Mouse (Mus musculus): ENCODE data around the gene Dmrta2. TPM values are rescaled to one million over a fixed set of nuclear protein-coding genes. Genes with fewer than 3 reads are reported as not detected.

The Dmrta2 gene
- polyA plus RNA-seq, 1 experiment from 2014 or later = 0.26 TPM

DNA sequence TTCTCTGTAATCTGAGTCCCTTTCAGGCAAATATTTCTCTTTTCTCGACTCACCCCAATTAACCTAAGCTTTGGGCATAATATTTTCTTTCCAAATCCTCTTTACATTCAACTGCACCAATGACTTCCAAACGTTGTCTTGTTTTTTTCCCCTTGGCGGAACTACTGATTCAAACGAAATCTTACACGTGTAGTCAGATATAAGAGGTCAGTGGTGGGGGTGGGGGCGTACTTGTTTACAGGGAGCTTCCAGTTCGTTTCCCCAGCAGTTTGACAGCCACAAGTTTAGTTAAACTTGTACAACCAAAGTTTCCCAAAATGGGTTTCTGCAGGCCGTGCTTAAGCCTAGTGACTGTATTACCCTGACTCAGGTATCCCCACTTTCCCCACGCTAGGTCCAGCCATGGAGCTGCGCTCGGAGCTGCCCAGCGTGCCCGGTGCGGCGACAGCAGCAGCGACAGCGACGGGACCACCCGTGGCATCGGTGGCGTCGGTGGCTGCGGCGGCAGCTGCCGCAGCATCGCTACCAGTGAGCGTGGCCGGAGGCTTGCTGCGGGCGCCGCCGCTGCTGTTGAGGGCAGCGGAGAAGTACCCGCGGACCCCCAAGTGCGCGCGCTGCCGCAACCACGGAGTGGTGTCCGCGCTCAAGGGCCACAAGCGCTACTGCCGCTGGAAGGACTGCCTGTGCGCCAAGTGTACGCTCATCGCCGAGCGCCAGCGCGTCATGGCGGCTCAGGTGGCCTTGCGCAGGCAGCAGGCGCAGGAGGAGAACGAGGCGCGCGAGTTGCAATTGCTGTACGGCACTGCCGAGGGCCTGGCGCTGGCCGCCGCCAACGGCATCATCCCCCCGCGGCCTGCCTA is 1.8 kb downstream of the Dmrta2 start:
- ATAC-seq (ENCODE audit: insufficient number of reproducible peaks, insufficient read depth, low FRiP score, low TSS enrichment, low read depth) = no peak
- Histone ChIP-seq H3K9ac (replicated peaks) (peak overlapping the region; percentile 31; the same call in 1 of the 2 replicates), H3K27ac (no peak overlapping the region), H3K4me2 (peak overlapping the region; percentile 54), H3K36me3 (no peaks in the 10 kb centered on the region), H3K9me3 (peaks cover 4% of the 10 kb centered on the region; the same call in 1 of the 2 replicates), H3K4me1 (replicated peaks) (peaks cover 51% of the 10 kb centered on the region), H3K4me3 (replicated peaks) (peak overlapping the region; percentile 37), H3K27me3 (peaks cover 97% of the 10 kb centered on the region)
- under 1% methylated on average over 66 of the region's 66 CpGs for WGBS

DNA sequence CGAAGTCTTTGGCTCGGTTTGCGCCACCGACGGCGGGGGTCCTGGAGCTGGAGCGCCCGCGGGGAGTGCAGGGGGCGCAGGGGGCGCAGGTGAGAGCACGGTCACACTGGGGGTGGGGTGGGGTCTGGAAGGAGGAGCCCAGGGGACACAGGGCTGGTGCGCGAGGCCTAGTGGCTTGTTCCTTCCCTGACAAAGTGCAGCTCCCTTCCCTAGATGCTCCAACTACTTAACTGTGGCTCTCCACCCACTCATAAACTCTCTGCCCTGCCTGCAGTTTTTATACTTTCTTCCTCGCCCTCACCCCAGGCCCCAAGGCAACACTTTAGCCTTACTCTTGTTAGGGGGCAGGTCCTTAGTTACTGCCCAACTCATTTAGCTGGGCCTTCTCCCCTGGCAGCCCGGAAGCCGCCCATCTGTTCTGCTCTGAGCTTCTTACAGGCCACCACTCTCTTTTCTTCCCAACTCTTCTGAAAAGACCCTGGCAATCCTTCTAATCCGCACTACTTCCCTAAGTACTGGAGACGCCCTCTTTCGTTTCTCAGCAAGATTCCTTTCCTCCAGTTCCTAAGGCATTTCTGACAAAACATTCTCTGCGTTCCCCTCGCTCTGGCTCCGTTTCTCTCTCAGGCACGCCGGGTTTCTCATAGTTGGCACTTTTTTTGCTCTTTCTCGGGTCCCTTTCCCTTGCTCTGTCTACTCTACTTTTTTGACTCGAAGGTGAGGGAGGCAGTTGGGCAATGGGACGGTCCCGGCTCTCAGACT is 2.6 kb downstream of the Dmrta2 start:
- H3K4me3 ChIP-seq (replicated peaks) = peak overlapping the region; percentile 37
- H3K36me3 ChIP-seq = no peaks in the 10 kb centered on the region
- H3K9me3 ChIP-seq = peaks cover 3% of the 10 kb centered on the region; the same call in 1 of the 2 replicates
- no peak overlapping the region for H3K27ac ChIP-seq
- H3K27me3 ChIP-seq = peaks cover 97% of the 10 kb centered on the region
- 2% methylated on average over 29 of the region's 29 CpGs for WGBS
- peak overlapping the region; percentile 31; the same call in 1 of the 2 replicates for H3K9ac ChIP-seq (replicated peaks)
- no peak for ATAC-seq (ENCODE audit: insufficient number of reproducible peaks, insufficient read depth, low FRiP score, low TSS enrichment, low read depth)
- peak overlapping the region; percentile 54 for H3K4me2 ChIP-seq
- peaks cover 46% of the 10 kb centered on the region for H3K4me1 ChIP-seq (replicated peaks)

DNA sequence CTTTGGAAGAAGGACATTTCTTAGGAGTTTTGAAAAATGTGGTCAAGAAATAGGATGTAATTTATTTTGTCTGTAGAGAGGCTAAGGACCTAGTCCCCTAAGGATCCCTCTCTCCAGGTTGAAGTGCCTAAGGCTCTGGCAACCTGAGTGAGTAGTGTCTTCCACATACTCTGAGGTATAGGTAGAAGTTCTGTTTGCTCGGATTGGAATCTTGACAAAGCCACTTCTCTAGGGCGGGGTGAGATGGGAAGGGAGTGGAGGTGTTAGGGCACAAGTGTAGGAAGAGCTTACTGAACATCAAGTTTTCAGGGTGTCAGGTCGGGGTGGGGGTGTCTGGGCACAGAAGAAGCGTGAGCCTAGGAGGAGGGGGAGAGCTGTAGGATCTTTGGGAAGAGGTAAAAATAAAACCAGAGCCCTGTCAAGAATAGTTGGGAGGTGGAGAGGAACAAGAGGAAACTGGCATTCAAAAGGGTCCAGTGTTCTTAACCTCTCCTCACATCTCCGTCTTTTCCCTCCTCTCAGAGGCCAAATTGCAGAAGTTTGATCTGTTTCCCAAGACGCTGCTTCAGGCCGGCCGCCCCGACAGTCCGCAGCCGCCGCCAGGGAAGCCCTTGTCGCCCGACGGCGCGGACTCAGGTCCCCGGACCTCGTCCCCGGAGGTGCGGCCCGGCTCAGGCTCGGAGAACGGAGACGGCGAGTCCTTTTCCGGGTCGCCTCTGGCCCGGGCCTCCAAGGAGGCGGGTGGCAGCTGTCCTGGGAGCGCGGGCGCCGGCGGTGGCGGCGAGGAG is 3.4 kb downstream of the Dmrta2 start:
- Histone ChIP-seq H3K4me3 (replicated peaks) (peak overlapping the region; percentile 37), H3K4me1 (replicated peaks) (peaks cover 46% of the 10 kb centered on the region), H3K4me2 (peak overlapping the region; percentile 56), H3K9me3 (no peaks in the 10 kb centered on the region), H3K36me3 (no peaks in the 10 kb centered on the region), H3K27ac (no peak overlapping the region), H3K9ac (replicated peaks) (peak overlapping the region; percentile 42; the same call in 1 of the 2 replicates), H3K27me3 (peaks cover 97% of the 10 kb centered on the region)
- WGBS = 3% methylated on average over 36 of the region's 37 CpGs
- ATAC-seq (ENCODE audit: insufficient number of reproducible peaks, insufficient read depth, low FRiP score, low TSS enrichment, low read depth) = no peak

DNA sequence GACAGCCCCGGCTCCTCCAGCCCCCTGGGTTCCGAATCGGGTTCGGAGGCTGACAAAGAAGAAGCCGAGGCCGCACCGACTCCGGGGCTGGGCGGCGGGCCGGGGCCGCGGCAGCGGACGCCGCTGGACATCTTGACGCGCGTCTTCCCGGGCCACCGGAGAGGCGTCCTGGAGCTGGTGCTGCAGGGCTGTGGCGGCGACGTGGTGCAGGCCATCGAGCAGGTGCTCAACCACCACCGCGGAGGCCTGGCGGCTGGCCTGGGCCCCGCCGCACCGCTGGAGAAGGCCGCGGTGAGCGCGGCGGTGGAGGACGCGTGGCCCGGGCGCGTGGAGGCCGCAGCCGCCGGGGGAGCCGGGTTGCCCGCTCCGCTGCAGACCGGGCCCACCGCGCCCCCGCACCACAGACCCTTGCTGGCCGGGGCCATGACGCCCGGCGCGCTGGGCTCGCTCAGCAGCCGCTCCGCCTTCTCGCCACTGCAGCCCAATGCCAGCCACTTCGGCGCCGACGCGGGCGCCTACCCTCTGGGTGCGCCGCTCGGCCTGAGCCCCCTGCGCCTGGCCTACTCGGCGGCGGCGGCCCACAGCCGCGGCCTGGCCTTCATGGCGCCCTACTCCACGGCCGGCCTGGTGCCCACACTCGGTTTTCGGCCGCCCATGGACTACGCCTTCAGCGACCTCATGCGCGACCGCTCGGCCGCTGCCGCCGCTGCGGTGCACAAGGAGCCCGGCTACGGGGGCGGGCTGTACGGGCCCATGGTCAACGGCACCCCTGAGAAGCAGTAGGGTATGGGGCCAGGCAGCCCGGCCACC is 4.2 kb downstream of the Dmrta2 start:
- Histone ChIP-seq H3K27ac (no peak overlapping the region), H3K36me3 (no peaks in the 10 kb centered on the region), H3K4me1 (replicated peaks) (peaks cover 52% of the 10 kb centered on the region)

DNA sequence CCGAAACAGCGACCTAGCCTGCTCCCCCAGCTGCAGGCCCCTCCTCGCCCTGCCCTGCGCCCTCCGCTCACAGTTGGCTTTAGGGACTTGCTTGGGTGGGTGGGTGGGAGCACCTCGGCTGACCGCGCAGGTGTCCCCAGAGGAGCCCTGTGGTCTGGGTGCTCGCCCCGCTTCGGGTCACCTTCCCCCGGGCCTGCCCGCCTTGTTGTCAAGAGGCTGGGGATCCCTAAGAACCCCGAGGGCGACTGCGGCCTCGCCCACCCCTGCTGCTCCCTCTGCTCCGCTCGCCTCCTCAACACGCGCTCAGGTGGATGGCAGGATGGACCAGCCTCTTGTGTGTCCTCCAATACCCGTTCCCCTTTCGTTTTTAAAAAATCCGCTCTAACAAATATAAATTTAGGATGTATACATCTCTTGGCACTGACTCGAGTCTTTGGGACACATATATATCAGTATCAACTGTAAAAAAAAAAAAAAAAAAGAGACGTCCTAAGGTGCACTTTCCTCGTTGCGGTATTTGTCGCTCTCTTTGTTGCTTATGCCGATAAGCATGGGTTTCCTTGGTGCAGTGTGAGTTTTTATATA is 4.9 kb downstream of the Dmrta2 start:
- Histone ChIP-seq H3K4me1 (replicated peaks) (peaks cover 46% of the 10 kb centered on the region), H3K27me3 (peaks cover 97% of the 10 kb centered on the region), H3K27ac (no peak overlapping the region), H3K36me3 (no peaks in the 10 kb centered on the region), H3K9ac (replicated peaks) (peak overlapping the region; percentile 42; the same call in 1 of the 2 replicates), H3K4me2 (peak overlapping the region; percentile 56), H3K4me3 (replicated peaks) (peak overlapping the region; percentile 37), H3K9me3 (no peaks in the 10 kb centered on the region)
- no peak for ATAC-seq (ENCODE audit: insufficient number of reproducible peaks, insufficient read depth, low FRiP score, low TSS enrichment, low read depth)
- WGBS = 5% methylated on average over 30 of the region's 30 CpGs

More for the DNA sequence above, 4.2 kb downstream of the Dmrta2 start:
- H3K9ac ChIP-seq (replicated peaks) = peak overlapping the region; percentile 42; the same call in 1 of the 2 replicates
- no peaks in the 10 kb centered on the region for H3K9me3 ChIP-seq
- H3K27me3 ChIP-seq = peaks cover 97% of the 10 kb centered on the region
- peak overlapping the region; percentile 56 for H3K4me2 ChIP-seq
- no peak for ATAC-seq (ENCODE audit: insufficient number of reproducible peaks, insufficient read depth, low FRiP score, low TSS enrichment, low read depth)
- 1% methylated on average over 84 of the region's 99 CpGs for WGBS
- peak overlapping the region; percentile 37 for H3K4me3 ChIP-seq (replicated peaks)

DNA sequence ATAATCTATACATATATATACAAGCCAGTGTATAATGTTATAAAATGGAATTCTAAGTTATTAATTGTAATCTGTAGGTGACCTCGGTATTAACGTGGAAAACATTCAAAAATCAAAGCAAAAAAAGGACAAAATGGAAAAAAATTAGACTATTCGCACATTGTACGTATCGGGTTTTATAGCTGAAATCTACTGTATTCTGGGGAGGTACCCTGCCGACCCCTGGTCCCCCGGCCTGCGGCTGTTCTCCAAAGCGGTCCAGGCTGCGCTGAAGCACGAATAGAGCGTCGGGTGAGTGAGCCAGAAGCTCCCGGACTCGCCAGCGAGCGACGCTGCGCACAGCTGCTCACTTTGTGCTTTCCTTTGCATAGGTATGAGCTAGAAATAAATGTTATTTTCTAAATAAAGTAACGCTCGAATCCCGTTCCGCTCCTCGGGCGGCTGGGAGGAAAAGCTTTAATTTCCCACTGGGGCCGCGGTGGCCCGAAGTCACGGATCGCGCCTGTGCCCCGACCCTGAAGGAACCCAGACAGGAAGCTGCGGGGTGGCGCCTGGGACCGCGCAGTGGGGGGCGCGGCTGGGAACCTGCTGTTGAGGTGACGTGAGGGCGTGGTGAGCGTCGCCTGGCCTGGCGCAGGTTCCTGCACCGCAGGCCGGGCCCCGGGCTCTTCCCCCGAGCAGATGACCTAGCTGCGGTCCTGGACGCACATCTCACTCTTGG is 5.6 kb downstream of the Dmrta2 start:
- peak overlapping the region; percentile 37 for H3K4me2 ChIP-seq
- no peaks in the 10 kb centered on the region for H3K9me3 ChIP-seq
- WGBS = under 1% methylated on average over 49 of the region's 49 CpGs
- no peak for ATAC-seq (ENCODE audit: insufficient number of reproducible peaks, insufficient read depth, low FRiP score, low TSS enrichment, low read depth)
- H3K36me3 ChIP-seq = no peaks in the 10 kb centered on the region
- H3K4me3 ChIP-seq (replicated peaks) = peak overlapping the region; percentile 25
- H3K4me1 ChIP-seq (replicated peaks) = peaks cover 39% of the 10 kb centered on the region
- no peak overlapping the region for H3K9ac ChIP-seq (replicated peaks)
- H3K27me3 ChIP-seq = peaks cover 97% of the 10 kb centered on the region
- H3K27ac ChIP-seq = no peak overlapping the region

DNA sequence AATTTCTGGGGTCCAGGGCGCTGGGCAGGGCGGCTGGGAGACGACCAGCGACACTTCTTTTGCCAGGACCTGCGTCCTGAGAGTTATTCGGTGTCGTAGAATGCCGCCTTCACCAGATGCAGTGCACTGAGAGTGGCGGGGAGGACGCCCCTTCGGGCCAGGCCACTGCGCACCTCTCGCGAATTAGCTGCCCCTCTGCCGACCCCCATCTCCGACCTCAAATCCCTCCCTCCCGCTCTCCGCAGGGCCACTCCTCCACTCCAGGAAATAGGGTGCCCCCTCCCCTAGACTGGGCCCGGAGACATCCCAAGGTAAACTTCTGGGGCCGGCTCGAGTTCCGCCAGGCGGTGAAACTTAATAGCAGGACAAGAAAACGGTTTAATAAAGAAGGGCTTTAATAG is 6.2 kb downstream of the Dmrta2 start:
- H3K27ac ChIP-seq = no peak overlapping the region
- WGBS = under 1% methylated on average over 24 of the region's 24 CpGs
- no peak overlapping the region for H3K9ac ChIP-seq (replicated peaks)

DNA sequence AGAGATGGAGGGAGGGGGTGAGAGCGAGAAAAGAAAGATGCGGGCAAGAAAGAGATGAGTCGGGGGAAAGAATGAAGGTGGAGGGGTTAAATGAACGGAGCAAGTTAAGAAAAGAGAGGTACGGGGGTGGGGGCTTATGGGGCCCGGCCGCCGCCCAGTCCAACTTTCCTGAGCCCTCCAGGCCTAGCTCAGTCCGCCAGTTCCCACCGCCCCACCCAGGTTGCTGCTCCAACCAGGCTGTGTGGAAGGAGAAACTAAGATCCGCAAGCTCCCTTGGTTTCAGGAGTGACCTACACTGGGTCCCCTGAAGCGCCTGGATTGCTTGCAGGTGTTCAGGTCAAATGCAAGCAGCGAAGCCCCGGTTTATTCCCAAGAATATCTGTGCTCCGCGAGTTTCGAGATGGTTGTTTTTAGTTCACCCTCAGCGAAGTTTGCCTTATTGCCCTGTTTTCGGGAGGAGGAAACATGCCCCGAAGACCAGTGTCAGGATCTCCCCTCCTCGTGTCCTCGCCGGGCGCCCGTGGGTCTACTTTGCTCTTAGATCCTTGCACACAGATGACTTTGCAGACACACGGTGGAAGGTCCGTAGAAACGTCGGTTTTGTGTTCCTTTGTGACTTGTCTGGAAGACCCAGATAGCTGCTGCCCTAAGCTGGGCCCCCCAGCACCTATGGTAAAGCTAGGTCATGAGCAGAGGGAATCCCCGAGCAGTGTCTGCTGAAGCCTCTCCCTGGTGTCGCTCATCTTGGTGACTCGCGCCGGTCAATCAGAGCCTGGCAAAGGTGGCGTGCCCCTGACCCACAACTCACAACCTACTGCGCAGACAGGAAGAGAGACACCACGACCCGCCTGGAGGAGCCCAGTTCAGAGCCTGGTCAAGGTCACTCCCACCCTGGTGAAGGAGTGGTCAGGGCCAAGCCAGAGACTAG is 6.9 kb downstream of the Dmrta2 start:
- no peak overlapping the region for H3K4me2 ChIP-seq
- no peak for ATAC-seq (ENCODE audit: insufficient number of reproducible peaks, insufficient read depth, low FRiP score, low TSS enrichment, low read depth)
- H3K27ac ChIP-seq = no peak overlapping the region
- no peaks in the 10 kb centered on the region for H3K9me3 ChIP-seq
- H3K9ac ChIP-seq (replicated peaks) = no peak overlapping the region
- 1% methylated on average over 38 of the region's 38 CpGs for WGBS
- H3K4me3 ChIP-seq (replicated peaks) = no peak overlapping the region
- H3K36me3 ChIP-seq = no peaks in the 10 kb centered on the region
- H3K4me1 ChIP-seq (replicated peaks) = peaks cover 36% of the 10 kb centered on the region
- peaks cover 97% of the 10 kb centered on the region for H3K27me3 ChIP-seq

More for the DNA sequence above, 6.2 kb downstream of the Dmrta2 start:
- Histone ChIP-seq H3K36me3 (no peaks in the 10 kb centered on the region), H3K4me2 (peak overlapping the region; percentile 37; the same call in 1 of the 2 replicates), H3K9me3 (no peaks in the 10 kb centered on the region), H3K4me3 (replicated peaks) (peak overlapping the region; percentile 25), H3K27me3 (peaks cover 97% of the 10 kb centered on the region), H3K4me1 (replicated peaks) (peaks cover 38% of the 10 kb centered on the region)
- no peak for ATAC-seq (ENCODE audit: insufficient number of reproducible peaks, insufficient read depth, low FRiP score, low TSS enrichment, low read depth)

Measured in limb, embryonic 12.5 days (tissue).